Mouse (Mus musculus): ENCODE data around the gene Slc25a30. TPM values are rescaled to one million over a fixed set of nuclear protein-coding genes. Genes with fewer than 3 reads are reported as not detected.
A peak's percentile ranks its signal among the peaks of the same experiment; 100 is the strongest.

The Slc25a30 gene
- polyA plus RNA-seq, 1 experiment from 2014 or later = 7.9 TPM

GRCm38 (mm10) chr14:75820007-75820406 lies 33.2 kb upstream of the Slc25a30 start:
- Histone ChIP-seq H3K27me3 (ENCODE audit: poor library complexity, severe bottlenecking) (no peaks in the 10 kb centered on the region), H3K36me3 (replicated peaks) (no peaks in the 10 kb centered on the region), H3K4me3 (no peak overlapping the region), H3K4me1 (no peaks in the 10 kb centered on the region), H3K9me3 (no peaks in the 10 kb centered on the region), H3K27ac (no peak overlapping the region)
- DNase-seq (ENCODE audit: extremely low spot score, low spot score) = no peak
- 82% methylated on average over 5 of the region's 5 CpGs for WGBS

- 73% methylated on average over 2 of the region's 2 CpGs for WGBS
- Histone ChIP-seq H3K9me3 (no peaks in the 10 kb centered on the region), H3K4me1 (no peaks in the 10 kb centered on the region), H3K27me3 (ENCODE audit: poor library complexity, severe bottlenecking) (no peaks in the 10 kb centered on the region), H3K4me3 (no peak overlapping the region), H3K27ac (no peak overlapping the region), H3K36me3 (replicated peaks) (no peaks in the 10 kb centered on the region)
- no peak for DNase-seq (ENCODE audit: extremely low spot score, low spot score)
Measured at GRCm38 (mm10) chr14:75819341-75819740, 32.5 kb upstream of the Slc25a30 start.

- Histone ChIP-seq H3K27me3 (ENCODE audit: poor library complexity, severe bottlenecking) (no peaks in the 10 kb centered on the region), H3K27ac (no peak overlapping the region), H3K4me3 (no peak overlapping the region), H3K9me3 (no peaks in the 10 kb centered on the region), H3K4me1 (no peaks in the 10 kb centered on the region), H3K36me3 (replicated peaks) (no peaks in the 10 kb centered on the region)
- 90% methylated on average over 2 of the region's 2 CpGs for WGBS
- DNase-seq (ENCODE audit: extremely low spot score, low spot score) = no peak
Measured at GRCm38 (mm10) chr14:75818528-75818927, 31.7 kb upstream of the Slc25a30 start.

- Histone ChIP-seq H3K27ac (no peak overlapping the region), H3K4me3 (no peak overlapping the region), H3K36me3 (replicated peaks) (no peaks in the 10 kb centered on the region), H3K27me3 (ENCODE audit: poor library complexity, severe bottlenecking) (no peaks in the 10 kb centered on the region), H3K4me1 (peaks cover 6% of the 10 kb centered on the region), H3K9me3 (no peaks in the 10 kb centered on the region)
- DNase-seq (ENCODE audit: extremely low spot score, low spot score) = no peak
- WGBS = 85% methylated on average over 6 of the region's 6 CpGs
Measured at GRCm38 (mm10) chr14:75809931-75810330, 23.1 kb upstream of the Slc25a30 start.

GRCm38 (mm10) chr14:75807800-75808199 lies 21.0 kb upstream of the Slc25a30 start:
- H3K9me3 ChIP-seq = no peaks in the 10 kb centered on the region
- peaks cover 6% of the 10 kb centered on the region for H3K4me1 ChIP-seq
- no peak for DNase-seq (ENCODE audit: extremely low spot score, low spot score)
- H3K27me3 ChIP-seq (ENCODE audit: poor library complexity, severe bottlenecking) = no peaks in the 10 kb centered on the region
- H3K36me3 ChIP-seq (replicated peaks) = no peaks in the 10 kb centered on the region
- no peak overlapping the region for H3K27ac ChIP-seq
- WGBS = 74% methylated on average over 8 of the region's 8 CpGs
- no peak overlapping the region for H3K4me3 ChIP-seq

GRCm38 (mm10) chr14:75797769-75798386 lies 11.0 kb upstream of the Slc25a30 start:
- 56% methylated on average over 5 of the region's 5 CpGs for WGBS
- Histone ChIP-seq H3K4me1 (peaks cover 13% of the 10 kb centered on the region), H3K36me3 (replicated peaks) (no peaks in the 10 kb centered on the region), H3K9me3 (no peaks in the 10 kb centered on the region), H3K27ac (peak overlapping the region; percentile 17; the same call in 1 of the 2 replicates), H3K27me3 (ENCODE audit: poor library complexity, severe bottlenecking) (no peaks in the 10 kb centered on the region), H3K4me3 (no peak overlapping the region)
- DNase-seq (ENCODE audit: extremely low spot score, low spot score) = no peak

- WGBS = 92% methylated on average over 4 of the region's 4 CpGs
Measured at GRCm38 (mm10) chr14:75795918-75796317, 9.1 kb upstream of the Slc25a30 start.

GRCm38 (mm10) chr14:75794726-75795125 lies 7.9 kb upstream of the Slc25a30 start:
- Histone ChIP-seq H3K4me3 (no peak overlapping the region), H3K27me3 (ENCODE audit: poor library complexity, severe bottlenecking) (no peaks in the 10 kb centered on the region), H3K27ac (no peak overlapping the region), H3K36me3 (replicated peaks) (no peaks in the 10 kb centered on the region), H3K9me3 (no peaks in the 10 kb centered on the region), H3K4me1 (peaks cover 13% of the 10 kb centered on the region)
- DNase-seq (ENCODE audit: extremely low spot score, low spot score) = no peak
- 81% methylated on average over 5 of the region's 5 CpGs for WGBS

More at GRCm38 (mm10) chr14:75795918-75796317, 9.1 kb upstream of the Slc25a30 start:
- Histone ChIP-seq H3K27me3 (ENCODE audit: poor library complexity, severe bottlenecking) (no peaks in the 10 kb centered on the region), H3K9me3 (no peaks in the 10 kb centered on the region), H3K4me1 (peaks cover 13% of the 10 kb centered on the region), H3K4me3 (no peak overlapping the region), H3K27ac (no peak overlapping the region), H3K36me3 (replicated peaks) (no peaks in the 10 kb centered on the region)
- DNase-seq (ENCODE audit: extremely low spot score, low spot score) = no peak

- no peaks in the 10 kb centered on the region for H3K9me3 ChIP-seq
- H3K36me3 ChIP-seq (replicated peaks) = no peaks in the 10 kb centered on the region
- peaks cover under 1% of the 10 kb centered on the region; the same call in 1 of the 2 replicates for H3K27me3 ChIP-seq (ENCODE audit: poor library complexity, severe bottlenecking)
- WGBS = 72% methylated on average over 6 of the region's 6 CpGs
- H3K27ac ChIP-seq = no peak overlapping the region
- no peak overlapping the region for H3K4me3 ChIP-seq
- no peak for DNase-seq (ENCODE audit: extremely low spot score, low spot score)
- H3K4me1 ChIP-seq = peaks cover 13% of the 10 kb centered on the region
Measured at GRCm38 (mm10) chr14:75794324-75794723, 7.5 kb upstream of the Slc25a30 start.

GRCm38 (mm10) chr14:75793110-75793509 lies 6.3 kb upstream of the Slc25a30 start:
- no peak for DNase-seq (ENCODE audit: extremely low spot score, low spot score)
- no peaks in the 10 kb centered on the region for H3K36me3 ChIP-seq (replicated peaks)
- 94% methylated on average over 4 of the region's 4 CpGs for WGBS
- no peaks in the 10 kb centered on the region for H3K9me3 ChIP-seq
- H3K4me3 ChIP-seq = no peak overlapping the region
- no peak overlapping the region for H3K27ac ChIP-seq
- peaks cover 13% of the 10 kb centered on the region for H3K27me3 ChIP-seq (ENCODE audit: poor library complexity, severe bottlenecking)
- peaks cover 11% of the 10 kb centered on the region for H3K4me1 ChIP-seq

GRCm38 (mm10) chr14:75791372-75791771 lies 4.5 kb upstream of the Slc25a30 start:
- Histone ChIP-seq H3K9me3 (no peaks in the 10 kb centered on the region), H3K36me3 (replicated peaks) (no peaks in the 10 kb centered on the region), H3K27ac (no peak overlapping the region), H3K4me1 (peaks cover 18% of the 10 kb centered on the region), H3K4me3 (no peak overlapping the region), H3K27me3 (ENCODE audit: poor library complexity, severe bottlenecking) (peaks cover 20% of the 10 kb centered on the region)
- DNase-seq (ENCODE audit: extremely low spot score, low spot score) = no peak
- 88% methylated on average over 3 of the region's 3 CpGs for WGBS

GRCm38 (mm10) chr14:75790411-75790996 lies 3.7 kb upstream of the Slc25a30 start:
- Histone ChIP-seq H3K4me3 (no peak overlapping the region), H3K27me3 (ENCODE audit: poor library complexity, severe bottlenecking) (peaks cover 20% of the 10 kb centered on the region), H3K4me1 (peaks cover 26% of the 10 kb centered on the region), H3K9me3 (no peaks in the 10 kb centered on the region), H3K36me3 (replicated peaks) (no peaks in the 10 kb centered on the region), H3K27ac (no peak overlapping the region)
- no peak for DNase-seq (ENCODE audit: extremely low spot score, low spot score)
- 93% methylated on average over 3 of the region's 3 CpGs for WGBS

GRCm38 (mm10) chr14:75789291-75789690 lies 2.5 kb upstream of the Slc25a30 start:
- Histone ChIP-seq H3K27ac (no peak overlapping the region), H3K4me1 (peaks cover 22% of the 10 kb centered on the region), H3K27me3 (ENCODE audit: poor library complexity, severe bottlenecking) (peaks cover 20% of the 10 kb centered on the region), H3K4me3 (no peak overlapping the region), H3K36me3 (replicated peaks) (no peaks in the 10 kb centered on the region), H3K9me3 (no peaks in the 10 kb centered on the region)
- DNase-seq (ENCODE audit: extremely low spot score, low spot score) = no peak
- 85% methylated on average over 6 of the region's 6 CpGs for WGBS
